Mouse (Mus musculus): Measurements from ENCODE around the gene Tsr3. TPM values are rescaled to one million over a fixed set of nuclear protein-coding genes. Genes with fewer than 3 reads are reported as not detected.
"Not testable (repeated sequence)": the region's sequence is repeated elsewhere in the genome, so short reads cannot be mapped to it uniquely, and the experiment has no call there.

Gene Tsr3
- total and polyA plus RNA-seq, 2 experiments from 2014 or later: 62.0 to 70.0 TPM

- H3K36me3 ChIP-seq (ENCODE audit: insufficient read depth): peaks cover 50% of the 10 kb centered on the region
- DNase-seq: no peak
- WGBS: 92% methylated on average over 9 of the region's 9 CpGs
- no peak overlapping the region for H3K4me2 ChIP-seq (ENCODE audit: low read depth)
- H3K9me3 ChIP-seq (ENCODE audit: low read length): no peaks in the 10 kb centered on the region
- no peak overlapping the region for H3K4me3 ChIP-seq (ENCODE audit: low read depth, low read length)
- H3K4me1 ChIP-seq (ENCODE audit: insufficient read depth): no peaks in the 10 kb centered on the region
- ATAC-seq: no peak
- no peak overlapping the region for H3K27ac ChIP-seq (ENCODE audit: low read depth, low read length)
- TF ChIP-seq CTCF (IDR thresholded peaks at IDR 0.05; ENCODE audit: low read depth): no peak
- no peak overlapping the region for H3K9ac ChIP-seq
- H3K27me3 ChIP-seq (ENCODE audit: insufficient read depth, low read length): no peaks in the 10 kb centered on the region
Measured at GRCm38 (mm10) chr17:25218967-25219366, 21.0 kb upstream of the Tsr3 start.

GRCm38 (mm10) chr17:25219492-25220295 is 20.3 kb upstream of the Tsr3 start:
- Histone ChIP-seq H3K9me3 (ENCODE audit: low read length) (no peaks in the 10 kb centered on the region), H3K27me3 (ENCODE audit: insufficient read depth, low read length) (no peaks in the 10 kb centered on the region), H3K36me3 (ENCODE audit: insufficient read depth) (peaks cover 43% of the 10 kb centered on the region), H3K4me2 (ENCODE audit: low read depth) (no peak overlapping the region), H3K9ac (no peak overlapping the region), H3K4me3 (ENCODE audit: low read depth, low read length) (no peak overlapping the region), H3K27ac (ENCODE audit: low read depth, low read length) (no peak overlapping the region), H3K4me1 (ENCODE audit: insufficient read depth) (no peaks in the 10 kb centered on the region)
- 95% methylated on average over 15 of the region's 15 CpGs for WGBS
- ATAC-seq (no peak), DNase-seq (no peak)
- no peak for TF ChIP-seq CTCF (IDR thresholded peaks at IDR 0.05; ENCODE audit: low read depth)

GRCm38 (mm10) chr17:25220746-25221145 is 19.2 kb upstream of the Tsr3 start:
- WGBS: 79% methylated on average over 1 of the region's 1 CpGs
- Histone ChIP-seq H3K9ac (no peak overlapping the region), H3K27ac (ENCODE audit: low read depth, low read length) (no peak overlapping the region)

GRCm38 (mm10) chr17:25221821-25222503 is 18.0 kb upstream of the Tsr3 start:
- Histone ChIP-seq H3K4me3 (ENCODE audit: low read depth, low read length) (peak overlapping the region; percentile 31), H3K36me3 (ENCODE audit: insufficient read depth) (peaks cover 35% of the 10 kb centered on the region), H3K4me1 (ENCODE audit: insufficient read depth) (no peaks in the 10 kb centered on the region), H3K9me3 (ENCODE audit: low read length) (no peaks in the 10 kb centered on the region), H3K4me2 (ENCODE audit: low read depth) (peak overlapping the region; percentile 60), H3K27ac (ENCODE audit: low read depth, low read length) (no peak overlapping the region), H3K27me3 (ENCODE audit: insufficient read depth, low read length) (no peaks in the 10 kb centered on the region), H3K9ac (peak overlapping the region; percentile 49)
- WGBS: 2% methylated on average over 22 of the region's 30 CpGs
- peak; percentile 46 for DNase-seq
- peak; percentile 87 for ATAC-seq
- TF ChIP-seq CTCF (IDR thresholded peaks at IDR 0.05; ENCODE audit: low read depth): no peak

More at GRCm38 (mm10) chr17:25220746-25221145, 19.2 kb upstream of the Tsr3 start:
- H3K36me3 ChIP-seq (ENCODE audit: insufficient read depth): peaks cover 33% of the 10 kb centered on the region
- no peak overlapping the region for H3K4me3 ChIP-seq (ENCODE audit: low read depth, low read length)
- H3K27me3 ChIP-seq (ENCODE audit: insufficient read depth, low read length): no peaks in the 10 kb centered on the region
- DNase-seq (no peak), ATAC-seq (no peak)
- TF ChIP-seq CTCF (IDR thresholded peaks at IDR 0.05; ENCODE audit: low read depth): no peak
- H3K9me3 ChIP-seq (ENCODE audit: low read length): no peaks in the 10 kb centered on the region
- no peaks in the 10 kb centered on the region for H3K4me1 ChIP-seq (ENCODE audit: insufficient read depth)
- H3K4me2 ChIP-seq (ENCODE audit: low read depth): no peak overlapping the region

GRCm38 (mm10) chr17:25222504-25222940 is 17.4 kb upstream of the Tsr3 start:
- Histone ChIP-seq H3K4me3 (ENCODE audit: low read depth, low read length) (peak overlapping the region; percentile 17), H3K4me2 (ENCODE audit: low read depth) (peak overlapping the region; percentile 60), H3K9ac (0 out of 2 replicates have a peak overlapping the region, but pooled peaks have one; percentile 10), H3K36me3 (ENCODE audit: insufficient read depth) (peaks cover 38% of the 10 kb centered on the region)
- H3K4me1 ChIP-seq (ENCODE audit: insufficient read depth); H3K27ac ChIP-seq (ENCODE audit: low read depth, low read length); H3K9me3 ChIP-seq (ENCODE audit: low read length); H3K27me3 ChIP-seq (ENCODE audit: insufficient read depth, low read length): not testable (repeated sequence)
- DNase-seq (peak; percentile 18), ATAC-seq (peak; percentile 97)
- WGBS: 11% methylated on average over 17 of the region's 28 CpGs

- H3K4me3 ChIP-seq (ENCODE audit: low read depth, low read length): peak overlapping the region; percentile 17
- no peak for ATAC-seq
- TF ChIP-seq CTCF (IDR thresholded peaks at IDR 0.05; ENCODE audit: low read depth): no peak
- 36% methylated on average over 6 of the region's 6 CpGs for whole genome bisulfite sequencing
- H3K9ac ChIP-seq: 0 out of 2 replicates have a peak overlapping the region, but pooled peaks have one; percentile 10
- no peak overlapping the region for H3K27ac ChIP-seq (ENCODE audit: low read depth, low read length)
- H3K27me3 ChIP-seq (ENCODE audit: insufficient read depth, low read length): no peaks in the 10 kb centered on the region
- H3K9me3 ChIP-seq (ENCODE audit: low read length): no peaks in the 10 kb centered on the region
- peak overlapping the region; percentile 47 for H3K4me2 ChIP-seq (ENCODE audit: low read depth)
- no peak for DNase-seq
- peaks cover 38% of the 10 kb centered on the region for H3K36me3 ChIP-seq (ENCODE audit: insufficient read depth)
- no peaks in the 10 kb centered on the region for H3K4me1 ChIP-seq (ENCODE audit: insufficient read depth)
Measured at GRCm38 (mm10) chr17:25222951-25223601, 16.9 kb upstream of the Tsr3 start.
